Mouse (Mus musculus) kidney, adult 2 months (tissue): ENCODE results near the gene Chmp6. TPM values are rescaled to one million over a fixed set of nuclear protein-coding genes. Genes with fewer than 3 reads are reported as not detected.

Experiments used
- DNase-seq: peaks from one replicate; pipeline ENCODE4 v3.0.0; 2021
- H3K27ac ChIP-seq: fragments of 200-500 bp; 2 replicates; pipeline ENCODE4 v1.5.1; 2012; ENCODE audit warnings: low read depth, low read length, control low read depth, inconsistent platforms; ENCODE audit not compliant: insufficient read depth
- H3K27me3 ChIP-seq: fragments of 200-500 bp; replicated peaks from 2 replicates; pipeline ENCODE4 v1.6.1; 2012; ENCODE audit warnings: mild to moderate bottlenecking, moderate library complexity, low read length, inconsistent platforms; ENCODE audit not compliant: control insufficient read depth, insufficient read depth
- H3K36me3 ChIP-seq: fragments of 200-500 bp; 2 replicates; pipeline ENCODE4 v1.6.1; 2012; ENCODE audit warnings: mild to moderate bottlenecking, moderate library complexity, low read length, inconsistent platforms; ENCODE audit not compliant: control insufficient read depth, insufficient read depth
- H3K4me1 ChIP-seq: fragments of 200-500 bp; 2 replicates; pipeline ENCODE4 v1.6.1; 2011; ENCODE audit warnings: low read length; ENCODE audit not compliant: control insufficient read depth, insufficient read depth
- H3K4me3 ChIP-seq: fragments of 200-500 bp; 2 replicates; pipeline ENCODE4 v1.5.1; 2011; ENCODE audit warnings: mild to moderate bottlenecking, low read depth, low read length, control low read depth; ENCODE audit not compliant: insufficient read depth
- CTCF ChIP-seq: fragments of 200-500 bp; conservative IDR thresholded peaks from 2 replicates; pipeline ENCODE4 v1.5.1; 2011; ENCODE audit warnings: low read depth, mild to moderate bottlenecking, control low read depth, low read length, moderate library complexity, mixed read lengths; ENCODE audit not compliant: insufficient read depth, insufficient read length
- POLR2A ChIP-seq: fragments of 200-500 bp; IDR thresholded peaks from one replicate; pipeline ENCODE4 v1.6.1; 2011; ENCODE audit warnings: low read depth, low read length, control low read depth
- WGBS: fragments of 180-500 bp; shearing (Covaris S2); methylation state at CpG from one replicate; pipeline ENCODE4 v1.1.7; 2018; 5-methylcytosine and 5-hydroxymethylcytosine counted together
- polyA plus RNA-seq: library from polyadenylated mRNA; depleted of rRNA; stranded (reverse); fragments of >200 nt; gene quantifications from 2 replicates; pipeline ENCODE4 v1.2.3, GENCODE M21; 2012; rRNA removed

Gene Chmp6
- polyA plus RNA-seq, result 97.2 and 106 TPM in 2 replicates

DNA sequence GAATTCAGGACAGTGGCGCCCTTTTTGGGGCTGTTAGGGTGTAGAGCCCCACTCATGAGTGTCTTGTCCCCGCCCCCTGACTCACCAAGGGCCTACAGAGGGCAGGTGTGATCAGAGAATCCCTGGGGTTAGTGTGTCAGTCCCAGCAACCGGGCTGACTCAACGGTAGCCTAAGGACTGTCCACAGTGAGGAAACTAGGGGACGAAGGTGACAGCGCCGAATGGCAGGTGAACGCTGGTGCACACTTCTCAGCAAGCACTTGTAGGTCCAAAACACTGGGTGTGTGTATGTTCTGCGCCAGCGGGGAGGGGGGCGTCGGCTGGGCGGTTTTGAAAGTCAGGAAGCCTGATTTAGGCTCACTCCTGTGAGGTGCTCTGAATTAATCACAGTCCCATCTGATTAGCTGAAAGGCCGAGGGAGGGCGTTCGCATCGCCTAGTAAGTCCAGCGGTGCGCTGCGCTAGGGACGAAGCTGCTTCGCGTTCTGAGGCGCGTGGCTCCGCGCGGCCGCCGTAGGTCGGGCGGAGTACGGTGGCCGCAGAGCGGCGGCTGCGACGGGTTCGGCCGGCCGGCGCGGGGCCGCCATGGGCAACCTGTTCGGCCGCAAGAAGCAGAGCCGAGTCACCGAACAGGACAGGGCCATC, at the start of gene Chmp6:
Chmp6 (plus strand) TSS at position 151 of the 644 bp plus-strand sequence.
- Histone ChIP-seq H3K4me3 (peak within 1 kb of the TSS; percentile 77), H3K27ac (peak within 1 kb of the TSS; percentile 91), H3K27me3 (no peaks in the 10 kb centered on the region), H3K4me1 (peaks cover 38% of the 10 kb centered on the region), H3K36me3 (no peaks in the 10 kb centered on the region)
- peak; percentile 94 for DNase-seq
- TF ChIP-seq POLR2A (no peak), CTCF (0 out of 2 replicates have a peak, but pooled peaks have one; percentile 17)
- under 1% methylated on average over 48 of the region's 48 CpGs for WGBS

- no peak for TF ChIP-seq CTCF
- no peak for TF ChIP-seq POLR2A
- H3K27ac ChIP-seq, result no peak overlapping the region
- no peaks in the 10 kb centered on the region for H3K36me3 ChIP-seq
- 89% methylated on average over 6 of the region's 6 CpGs for WGBS
- no peak for DNase-seq
- H3K4me3 ChIP-seq, result no peak overlapping the region
- H3K27me3 ChIP-seq, result no peaks in the 10 kb centered on the region
- H3K4me1 ChIP-seq, result no peaks in the 10 kb centered on the region
Observed at GRCm38 (mm10) chr11:119866837-119867236, 46.4 kb upstream of the Chmp6 start.

DNA sequence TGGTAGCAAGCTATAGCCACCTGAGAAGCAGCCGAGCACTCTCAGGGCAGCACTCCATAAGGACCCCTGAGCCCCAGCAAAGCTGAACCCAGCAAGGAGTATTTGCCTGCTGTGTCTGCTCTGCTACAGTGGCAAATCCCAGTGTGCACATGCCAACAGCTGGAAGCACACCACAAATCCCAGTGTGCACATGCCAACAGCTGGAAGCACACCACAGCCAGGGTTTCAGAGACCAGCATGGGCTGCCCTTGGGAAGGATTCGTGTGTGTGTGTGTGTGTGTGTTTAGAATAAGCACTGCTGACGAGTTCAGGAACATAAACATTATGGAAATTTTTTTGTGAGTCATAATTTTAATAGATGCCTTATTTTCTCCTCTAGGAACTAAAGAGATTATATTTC, 45.1 kb upstream of the Chmp6 start:
- TF ChIP-seq POLR2A, result no peak
- no peak for TF ChIP-seq CTCF
- no peak for DNase-seq
- H3K27me3 ChIP-seq, result no peaks in the 10 kb centered on the region
- no peak overlapping the region for H3K4me3 ChIP-seq
- H3K36me3 ChIP-seq, result no peaks in the 10 kb centered on the region
- H3K4me1 ChIP-seq, result no peaks in the 10 kb centered on the region
- no peak overlapping the region for H3K27ac ChIP-seq
- 81% methylated on average over 3 of the region's 3 CpGs for WGBS

GRCm38 (mm10) chr11:119868556-119868955, 44.7 kb upstream of the Chmp6 start:
- DNase-seq, result no peak
- WGBS, result 74% methylated on average over 4 of the region's 4 CpGs
- TF ChIP-seq CTCF (no peak), POLR2A (no peak)
- Histone ChIP-seq H3K27me3 (no peaks in the 10 kb centered on the region), H3K36me3 (no peaks in the 10 kb centered on the region), H3K27ac (no peak overlapping the region), H3K4me1 (no peaks in the 10 kb centered on the region), H3K4me3 (no peak overlapping the region)

DNA sequence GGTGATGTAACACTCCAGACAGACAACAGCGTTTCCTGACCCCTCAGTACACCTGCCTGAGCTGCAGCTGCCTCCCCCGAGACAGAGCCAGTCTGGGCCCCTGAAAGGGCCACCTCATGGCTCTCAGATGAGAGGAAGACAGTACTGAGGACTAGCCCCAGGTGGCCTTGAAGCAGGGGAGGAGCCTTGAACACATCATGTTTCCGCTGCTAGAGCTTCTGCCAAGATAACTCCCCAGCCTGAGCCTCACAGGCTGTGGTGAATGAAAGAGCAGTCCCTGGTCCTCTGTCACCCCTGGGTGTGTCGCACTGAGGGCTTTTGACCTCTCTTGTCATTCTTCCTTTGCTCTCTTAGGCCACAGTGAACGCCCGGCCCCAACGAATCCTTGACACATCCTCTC, 42.1 kb upstream of the Chmp6 start:
- TF ChIP-seq POLR2A (no peak), CTCF (no peak)
- Histone ChIP-seq H3K27me3 (no peaks in the 10 kb centered on the region), H3K4me3 (no peak overlapping the region), H3K27ac (no peak overlapping the region), H3K4me1 (no peaks in the 10 kb centered on the region), H3K36me3 (no peaks in the 10 kb centered on the region)
- no peak for DNase-seq
- WGBS, result 89% methylated on average over 7 of the region's 7 CpGs

GRCm38 (mm10) chr11:119873643-119874042, 39.6 kb upstream of the Chmp6 start:
- no peak for TF ChIP-seq CTCF
- TF ChIP-seq POLR2A, result no peak
- Histone ChIP-seq H3K27me3 (no peaks in the 10 kb centered on the region), H3K36me3 (no peaks in the 10 kb centered on the region), H3K4me1 (no peaks in the 10 kb centered on the region), H3K27ac (no peak overlapping the region), H3K4me3 (no peak overlapping the region)
- 93% methylated on average over 4 of the region's 4 CpGs for WGBS
- no peak for DNase-seq

- TF ChIP-seq POLR2A (no peak), CTCF (no peak)
- no peak overlapping the region for H3K27ac ChIP-seq
- no peaks in the 10 kb centered on the region for H3K4me1 ChIP-seq
- H3K36me3 ChIP-seq, result no peaks in the 10 kb centered on the region
- no peak for DNase-seq
- 88% methylated on average over 1 of the region's 1 CpGs for WGBS
- H3K4me3 ChIP-seq, result no peak overlapping the region
- H3K27me3 ChIP-seq, result no peaks in the 10 kb centered on the region
Observed at GRCm38 (mm10) chr11:119874841-119875240, 38.4 kb upstream of the Chmp6 start.

DNA sequence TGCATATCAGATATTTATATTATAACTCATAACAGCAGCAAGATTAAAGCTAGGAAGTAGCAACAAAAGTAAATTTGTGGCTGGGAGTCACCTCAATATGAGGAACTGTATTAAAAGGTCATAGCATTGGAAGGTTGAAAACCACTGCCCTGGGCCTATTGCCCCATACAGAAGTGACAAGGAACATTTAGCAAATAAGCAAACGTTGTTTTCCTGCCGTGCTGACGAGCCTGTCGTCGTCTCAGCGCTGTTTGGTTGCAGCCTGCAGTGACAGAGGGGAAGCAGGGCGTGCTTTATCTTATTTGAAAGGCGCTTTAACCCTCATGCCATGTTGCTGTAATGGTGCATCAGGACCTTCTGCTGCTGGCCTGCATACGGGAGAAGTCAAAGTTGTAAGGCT, 37.6 kb upstream of the Chmp6 start:
- H3K36me3 ChIP-seq, result no peaks in the 10 kb centered on the region

More for the DNA sequence above, 37.6 kb upstream of the Chmp6 start:
- no peak overlapping the region for H3K4me3 ChIP-seq
- H3K27me3 ChIP-seq, result no peaks in the 10 kb centered on the region
- DNase-seq, result no peak
- TF ChIP-seq CTCF (no peak), POLR2A (no peak)
- no peaks in the 10 kb centered on the region for H3K4me1 ChIP-seq
- WGBS, result 84% methylated on average over 9 of the region's 9 CpGs
- H3K27ac ChIP-seq, result no peak overlapping the region
